Mouse (Mus musculus) C2C12 (cell line): ENCODE results near the gene Dohh.

Experiments
- CTCF ChIP-seq: IDR thresholded peaks from one replicate; pipeline ENCODE4 v1.5.1; 2011; ENCODE audit not compliant: control insufficient read depth, insufficient read depth, insufficient read length
- MYOD1 ChIP-seq: IDR thresholded peaks from one replicate; pipeline ENCODE4 v1.6.1; 2011; ENCODE audit warnings: low read depth; ENCODE audit not compliant: control insufficient read depth, insufficient read length
- USF1 ChIP-seq: IDR thresholded peaks from one replicate; pipeline ENCODE4 v1.6.1; 2011; ENCODE audit warnings: low read depth, mild to moderate bottlenecking, control low read depth, moderate library complexity

DNA sequence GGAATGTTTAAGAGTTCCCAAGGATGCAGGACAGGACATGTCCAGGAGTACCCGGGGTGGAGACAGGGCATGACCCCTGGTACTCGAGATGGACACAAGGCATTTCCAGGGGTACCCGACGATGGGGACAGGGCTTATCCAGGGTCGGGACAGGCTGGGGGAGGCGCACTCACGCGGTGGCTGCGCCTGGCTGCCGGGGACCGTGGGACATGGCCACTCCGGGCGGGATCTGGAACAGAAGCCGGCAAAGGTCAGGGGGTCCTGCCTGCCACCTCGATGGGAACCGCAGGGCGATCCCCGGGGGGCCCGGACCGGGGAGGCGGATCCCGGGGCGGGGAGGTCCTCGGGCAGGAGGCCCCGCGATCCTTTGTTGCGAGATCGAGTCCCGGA is 34.3 kb upstream of the Dohh start:
- no peak for TF ChIP-seq CTCF
- no peak for TF ChIP-seq USF1
- no peak for TF ChIP-seq MYOD1
